Mouse (Mus musculus): ENCODE data around the gene Piwil4.

DNA sequence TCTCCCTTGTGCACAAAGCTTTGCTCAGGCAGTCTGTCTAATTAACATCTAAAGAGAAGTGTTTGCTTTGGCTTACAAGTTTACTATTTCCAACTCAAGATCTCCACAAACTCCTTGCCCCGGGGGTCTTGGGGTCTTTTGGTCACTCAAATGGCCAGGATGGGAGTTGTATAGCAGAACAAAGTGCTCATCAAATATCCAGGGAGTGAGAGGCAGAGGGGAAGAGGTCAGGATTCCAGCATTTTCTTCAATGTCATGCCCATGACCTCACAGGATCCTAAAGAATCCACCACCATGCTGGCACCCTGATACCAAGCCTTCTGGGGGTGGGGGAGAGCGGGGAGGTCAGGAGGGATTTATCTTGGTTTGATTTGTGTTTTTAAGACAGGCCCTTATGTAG, 59.9 kb downstream of the Piwil4 start:
- TF ChIP-seq CTCF (IDR thresholded peaks at IDR 0.05) (no peak), EP300 (IDR thresholded peaks at IDR 0.05) (no peak)
